In the genomic region with DNA sequence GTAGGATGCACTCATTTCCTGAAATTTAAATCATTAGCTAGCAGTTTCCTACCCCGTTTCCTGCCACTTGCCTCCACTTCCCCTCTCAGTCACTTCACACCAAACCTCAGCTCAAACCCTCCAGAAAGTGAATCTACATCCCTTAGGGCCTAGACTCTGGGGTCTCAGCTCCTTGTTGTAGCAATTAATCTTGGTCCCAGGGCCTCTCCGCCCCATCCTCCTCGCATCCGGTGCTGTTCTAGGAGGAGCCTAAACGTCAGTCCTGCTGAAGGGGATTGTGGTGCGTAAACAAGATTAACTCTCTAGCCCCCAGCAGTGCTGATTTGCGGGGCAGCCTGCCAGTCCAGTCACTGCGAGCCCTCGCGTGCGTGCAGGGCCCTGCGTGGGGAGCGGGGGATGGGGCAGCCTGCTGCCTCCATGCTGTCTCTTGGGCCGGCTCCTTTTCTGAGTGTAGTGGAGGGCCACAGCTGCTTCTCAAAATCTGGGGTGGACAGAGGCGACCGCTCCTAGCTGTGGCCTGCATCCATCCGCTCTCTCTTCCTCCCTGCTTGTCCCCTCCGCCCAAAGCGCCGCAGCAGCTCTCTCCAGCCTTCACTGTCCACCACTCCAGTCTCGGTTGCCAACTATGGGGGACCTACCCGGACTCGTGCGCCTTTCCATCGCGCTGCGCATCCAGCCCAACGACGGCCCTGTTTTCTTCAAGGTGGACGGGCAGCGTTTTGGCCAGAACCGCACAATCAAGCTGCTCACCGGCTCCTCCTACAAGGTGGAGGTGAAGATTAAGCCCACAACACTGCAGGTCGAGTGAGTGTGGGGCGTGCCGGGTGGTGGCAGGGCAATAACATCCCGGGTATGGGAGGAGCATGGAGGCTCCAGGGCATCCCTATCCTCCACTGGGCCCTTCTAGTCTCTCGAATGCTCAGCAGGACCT, we compare ENCODE assay signal across 8 mouse cellular contexts. TPM values are rescaled to one million over a fixed set of nuclear protein-coding genes. Genes with fewer than 3 reads are reported as not detected.
DNase-seq lines count a peak whose midpoint lies in the region; ATAC-seq lines count a peak whose summit lies in the region.

Cnrip1 (plus strand) TSS at position 42 of the 931 bp plus-strand sequence.
Plek (minus strand) TSS at position 837 of the 931 bp plus-strand sequence.

- DNase-seq in adrenal gland, adult (ENCODE audit: inconsistent age in 2 of 2, low spot score in 1 of 2) = peak; percentile 77 to 92
- peak; percentile 79 for DNase-seq in embryo, embryonic 10 days (ENCODE audit: low spot score)
- peak; percentile 63 for DNase-seq in gastrocnemius, postnatal 25 days
- DNase-seq in left cerebral cortex, adult 8-10 months (ENCODE audit: low spot score in 2 of 2) = peak; percentile 71 to 86
- DNase-seq in lung, postnatal 4 days = peak; percentile 72 to 84
- peak; percentile 77 for DNase-seq in retina, embryonic 14.5 days (ENCODE audit: low spot score)
- DNase-seq in thymus, postnatal 4 days = peak; percentile 23

- ATAC-seq in inflammation-experienced regulatory T-cells, adult 6 months = peak; percentile 75

RNA-seq across cellular contexts. Expression of gene Cnrip1, which starts in this region (rescaled TPM):
- 1 to 10 TPM; 4.3 to 5.1 TPM for total RNA-seq in gastrocnemius, postnatal 25 days (2021)
- 10 to 100 TPM in 2 of 3 experiments, 1 to 10 TPM in 1; 6.2 to 14.0 (median 11.5) TPM for polyA plus RNA-seq in inflammation-experienced regulatory T-cells, adult 6 months (2017; shearing (Covaris generic))
- 10 to 100 TPM; 78.9 to 89.0 (median 83.4) TPM for total RNA-seq in left cerebral cortex, adult 8-10 months (2022)

RNA-seq across cellular contexts. Expression of gene Plek, which starts in this region (rescaled TPM):
- total RNA-seq in gastrocnemius, postnatal 25 days (2021) = 1 to 10 TPM; 1.3 to 1.5 TPM
- polyA plus RNA-seq in inflammation-experienced regulatory T-cells, adult 6 months (2017; shearing (Covaris generic)) = 100 to 1,000 TPM in 1 of 3 experiments, 1 to 10 TPM in 2; 3.7 to 107 (median 5.9) TPM
- total RNA-seq in left cerebral cortex, adult 8-10 months (2022) = 10 to 100 TPM in 3 of 4 experiments, 1 to 10 TPM in 1; 8.1 to 26.6 (median 17.0) TPM

Comparison
In these comparisons a context has a peak if more than half of its experiments do, and no peak if none do; other contexts are left out.
1. Peak in every context shown above with its lines: DNase-seq and ATAC-seq.
2. RNA of gene Cnrip1 (total RNA-seq): 78.9 to 89.0 TPM in left cerebral cortex, adult 8-10 months; 4.3 to 5.1 TPM in gastrocnemius, postnatal 25 days; every median in the first group is over 10 times any median in the second.
3. DNase-seq: peak in every context shown above with its lines; median percentile 84 in adrenal gland, adult; 79 in embryo, embryonic 10 days; 78 in left cerebral cortex, adult 8-10 months; 78 in lung, postnatal 4 days; 77 in retina, embryonic 14.5 days; 63 in gastrocnemius, postnatal 25 days; 23 in thymus, postnatal 4 days.